Mouse (Mus musculus) adrenal gland, postnatal 25 days (tissue): ENCODE results near the gene Kctd12b. TPM values are rescaled to one million over a fixed set of nuclear protein-coding genes. Genes with fewer than 3 reads are reported as not detected.
A peak's percentile ranks its signal among the peaks of the same experiment; 100 is the strongest.
"Not testable (repeated sequence)": the region's sequence is repeated elsewhere in the genome, so short reads cannot be mapped to it uniquely, and the experiment has no call there.

Source experiments
- DNase-seq: peaks from one replicate; pipeline ENCODE4 v3.0.0; 2021; ENCODE audit warnings: mixed read lengths
- long read RNA-seq: library from polyadenylated mRNA; stranded (forward); transcript quantifications from one replicate; pipeline ENCODE4 v2.0.0, GENCODE M21; 2021
- total RNA-seq: library from RNA; stranded (reverse); gene quantifications from 2 replicates; pipeline ENCODE4 v1.2.3, GENCODE M21; 2021

Gene Kctd12b
- 7.9 and 10.0 TPM in 2 replicates for total RNA-seq
- long read RNA-seq, full-length matches to known transcripts = 1 of 1 reads
- long read RNA-seq, partial matches to known transcripts = 0 of 1 reads
- long read RNA-seq, other reads (novel, unspliced or antisense) = 0 of 1 reads

GRCm38 (mm10) chrX:153695782-153696395 lies at the start of gene Kctd12b:
Gene Kctd12b, minus strand, starts transcription at chrX:153696391.
- peak; percentile 2 for DNase-seq

- no peak for DNase-seq
These were observed 46.3 kb upstream of the Kctd12b start for GRCm38 (mm10) chrX:153742493-153742892.

GRCm38 (mm10) chrX:153735697-153736096 lies 39.5 kb upstream of the Kctd12b start:
- DNase-seq = no peak

GRCm38 (mm10) chrX:153724400-153724799 lies 28.2 kb upstream of the Kctd12b start:
- DNase-seq = no peak

GRCm38 (mm10) chrX:153723110-153723916 lies 27.1 kb upstream of the Kctd12b start, which contains the start of gene Nbdy:
Gene Nbdy, plus strand, starts transcription at chrX:153723590.
- DNase-seq = peak; percentile 56

- DNase-seq = peak; percentile 15
These were observed 23.4 kb upstream of the Kctd12b start for GRCm38 (mm10) chrX:153719602-153720001.

GRCm38 (mm10) chrX:153716716-153717115 lies 20.5 kb upstream of the Kctd12b start:
- no peak for DNase-seq

GRCm38 (mm10) chrX:153707735-153708134 lies 11.5 kb upstream of the Kctd12b start:
- peak; percentile 6 for DNase-seq

GRCm38 (mm10) chrX:153700463-153700862 lies 4.3 kb upstream of the Kctd12b start:
- DNase-seq = no peak

- DNase-seq = not testable (repeated sequence)
These were observed 28.0 kb downstream of the Kctd12b start for GRCm38 (mm10) chrX:153668233-153668632.

- DNase-seq = no peak
These were observed 31.3 kb downstream of the Kctd12b start for GRCm38 (mm10) chrX:153664903-153665302.

GRCm38 (mm10) chrX:153656949-153657348 lies 39.2 kb downstream of the Kctd12b start:
- DNase-seq = no peak

- DNase-seq = no peak
These were observed 55.6 kb downstream of the Kctd12b start for GRCm38 (mm10) chrX:153640615-153641014.

- DNase-seq = no peak
These were observed 59.9 kb downstream of the Kctd12b start for GRCm38 (mm10) chrX:153636247-153636646.

Other genes starting within 250 kb of the Kctd12b start
- gene Ubqln2, start 198.2 kb downstream of the Kctd12b start, total RNA-seq = 73.1 and 77.1 TPM in 2 replicates
- gene Cypt3, start 137.8 kb downstream of the Kctd12b start, total RNA-seq = not detected in 2 replicates
- 72.7 and 108 TPM in 2 replicates for gene Nbdy, start 27.2 kb upstream of the Kctd12b start, total RNA-seq
- gene Spin2c, start 135.8 kb upstream of the Kctd12b start, total RNA-seq = 0.73 TPM in 1 of 2 replicates, not detected in the other